Mouse (Mus musculus) lung, embryonic 16.5 days (tissue): ENCODE data around the gene Barx1. TPM values are rescaled to one million over a fixed set of nuclear protein-coding genes. Genes with fewer than 3 reads are reported as not detected.

ENCODE experiments used
- ATAC-seq: fragments of 200-750 bp; cut with Nextera tagmentation; 2 replicates; pipeline ENCODE4 v1.8.0; 2017; ENCODE audit warnings: low read depth, mild to moderate bottlenecking, moderate library complexity
- H3K27ac ChIP-seq: fragments of 300-500 bp; sonication (generic); 2 replicates; pipeline ENCODE4 v1.5.1; 2014; ENCODE audit warnings: mild to moderate bottlenecking, control low read depth, low read length
- H3K27me3 ChIP-seq: fragments of 300-500 bp; sonication (generic); 2 replicates; pipeline ENCODE4 v1.6.1; 2014; ENCODE audit warnings: low read depth, low read length, mixed read lengths; ENCODE audit not compliant: control insufficient read depth, insufficient read depth
- H3K36me3 ChIP-seq: fragments of 300-500 bp; sonication (generic); 2 replicates; pipeline ENCODE4 v1.6.1; 2014; ENCODE audit warnings: low read length; ENCODE audit not compliant: control insufficient read depth, insufficient read depth
- H3K4me1 ChIP-seq: fragments of 300-500 bp; sonication (generic); replicated peaks from 2 replicates; pipeline ENCODE4 v1.6.1; 2014; ENCODE audit warnings: low read length, mixed read lengths; ENCODE audit not compliant: control insufficient read depth, insufficient read depth
- H3K4me2 ChIP-seq: fragments of 300-500 bp; sonication (generic); 2 replicates; pipeline ENCODE4 v1.6.1; 2014; ENCODE audit warnings: low read depth, low read length, control low read depth
- H3K4me3 ChIP-seq: fragments of 300-500 bp; sonication (generic); 2 replicates; pipeline ENCODE4 v1.5.1; 2014; ENCODE audit warnings: mild to moderate bottlenecking, low read length, control low read depth
- H3K9ac ChIP-seq: fragments of 300-500 bp; sonication (generic); 2 replicates; pipeline ENCODE4 v1.6.1; 2014; ENCODE audit warnings: low read length, control low read depth
- H3K9me3 ChIP-seq: fragments of 300-500 bp; sonication (generic); 2 replicates; pipeline ENCODE4 v1.6.1; 2016; ENCODE audit warnings: low read length; ENCODE audit not compliant: control insufficient read depth
- WGBS: fragments of 180-500 bp; shearing (Covaris S2); extraction: QIAGEN DNeasy Blood & Tissue Kit; methylation state at CpG from one replicate; pipeline ENCODE4 v1.1.7; 2014; 5-methylcytosine and 5-hydroxymethylcytosine counted together
- polyA plus RNA-seq: library from polyadenylated mRNA; unstranded; fragments of >200 nt; fragmentation: Nextera tagmentation; extraction: Ambion mirVana; gene quantifications from 2 replicates; pipeline ENCODE4 v1.2.1, GENCODE M21; 2015

Barx1 gene
- polyA plus RNA-seq, 1 experiment from 2014 or later = 0.43 TPM

DNA sequence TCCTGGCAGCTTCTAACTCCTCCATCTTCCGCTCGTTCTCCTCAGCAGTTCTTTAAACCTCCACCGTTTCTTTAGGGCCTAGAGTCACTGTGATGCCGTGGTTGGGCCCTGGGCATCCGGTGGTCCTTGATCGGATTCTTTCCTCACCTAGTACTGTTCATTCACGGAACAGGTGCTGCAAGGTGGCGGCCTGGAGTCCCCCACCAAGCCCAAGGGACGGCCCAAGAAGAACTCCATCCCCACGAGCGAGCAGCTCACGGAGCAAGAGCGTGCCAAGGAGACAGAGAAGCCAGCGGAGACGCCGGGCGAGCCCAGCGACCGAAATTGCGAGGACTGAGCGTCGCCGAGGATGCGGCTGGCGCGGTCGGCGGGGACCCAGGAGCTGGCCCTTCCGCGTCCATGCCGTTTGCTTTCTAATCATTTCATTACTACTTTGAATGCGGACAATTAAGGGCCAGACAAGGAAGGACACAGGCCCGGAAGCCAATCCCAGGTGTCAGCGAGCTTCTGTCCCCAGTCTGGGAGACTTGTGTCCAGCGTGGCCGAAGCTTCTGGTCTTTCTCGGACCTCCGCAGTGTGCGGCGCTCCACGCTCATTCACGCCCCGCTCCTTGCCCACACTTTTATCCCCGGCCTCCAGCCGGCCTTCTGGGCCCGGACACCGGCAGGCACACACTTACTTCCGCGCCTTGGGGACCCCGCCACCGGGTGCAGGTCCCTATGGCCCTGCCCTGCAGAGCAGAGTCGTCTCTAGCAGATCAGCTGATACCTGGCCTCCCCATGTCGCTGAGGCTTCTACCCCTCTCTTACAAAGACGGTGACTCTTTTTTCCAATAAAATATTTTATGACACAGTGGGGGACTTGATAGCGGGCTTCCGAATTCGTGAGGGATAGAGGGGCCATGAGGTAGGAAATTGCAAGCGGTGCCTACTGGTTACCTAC lies 3.1 kb downstream of the Barx1 start:
- no peaks in the 10 kb centered on the region for H3K9me3 ChIP-seq
- H3K27me3 ChIP-seq = peaks cover 93% of the 10 kb centered on the region
- ATAC-seq = no peak
- no peak overlapping the region for H3K9ac ChIP-seq
- WGBS = 2% methylated on average over 58 of the region's 58 CpGs
- H3K4me3 ChIP-seq = peak overlapping the region; percentile 13; the same call in 1 of the 2 replicates
- no peak overlapping the region for H3K27ac ChIP-seq
- no peak overlapping the region for H3K4me2 ChIP-seq
- H3K36me3 ChIP-seq = no peaks in the 10 kb centered on the region
- peaks cover 12% of the 10 kb centered on the region for H3K4me1 ChIP-seq

DNA sequence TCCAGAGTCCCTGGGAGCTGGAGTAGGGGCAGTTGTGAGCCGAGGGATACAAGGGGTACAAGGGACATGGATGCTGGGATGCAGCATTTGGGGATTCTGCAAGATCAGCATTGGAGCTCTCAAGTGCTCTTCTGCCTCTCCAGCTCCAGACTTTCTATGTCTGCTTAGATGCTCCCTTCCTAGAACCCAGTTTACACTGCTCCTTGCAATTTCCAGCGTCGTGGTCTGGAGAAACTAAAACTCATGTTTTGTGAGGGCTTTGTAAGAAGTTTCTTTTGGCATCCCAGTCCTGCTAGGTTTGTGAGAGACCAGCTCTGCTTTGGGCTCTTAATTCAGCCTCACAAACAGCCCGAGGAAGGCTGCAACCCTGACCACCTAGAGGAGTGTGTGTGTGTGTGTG lies 4.7 kb downstream of the Barx1 start:
- no peak overlapping the region for H3K9ac ChIP-seq
- peaks cover 90% of the 10 kb centered on the region for H3K27me3 ChIP-seq
- H3K4me3 ChIP-seq = no peak overlapping the region
- no peak overlapping the region for H3K27ac ChIP-seq
- H3K4me2 ChIP-seq = no peak overlapping the region
- ATAC-seq = no peak
- no peaks in the 10 kb centered on the region for H3K9me3 ChIP-seq
- H3K36me3 ChIP-seq = no peaks in the 10 kb centered on the region
- WGBS = 5% methylated on average over 4 of the region's 4 CpGs
- peaks cover 12% of the 10 kb centered on the region for H3K4me1 ChIP-seq

DNA sequence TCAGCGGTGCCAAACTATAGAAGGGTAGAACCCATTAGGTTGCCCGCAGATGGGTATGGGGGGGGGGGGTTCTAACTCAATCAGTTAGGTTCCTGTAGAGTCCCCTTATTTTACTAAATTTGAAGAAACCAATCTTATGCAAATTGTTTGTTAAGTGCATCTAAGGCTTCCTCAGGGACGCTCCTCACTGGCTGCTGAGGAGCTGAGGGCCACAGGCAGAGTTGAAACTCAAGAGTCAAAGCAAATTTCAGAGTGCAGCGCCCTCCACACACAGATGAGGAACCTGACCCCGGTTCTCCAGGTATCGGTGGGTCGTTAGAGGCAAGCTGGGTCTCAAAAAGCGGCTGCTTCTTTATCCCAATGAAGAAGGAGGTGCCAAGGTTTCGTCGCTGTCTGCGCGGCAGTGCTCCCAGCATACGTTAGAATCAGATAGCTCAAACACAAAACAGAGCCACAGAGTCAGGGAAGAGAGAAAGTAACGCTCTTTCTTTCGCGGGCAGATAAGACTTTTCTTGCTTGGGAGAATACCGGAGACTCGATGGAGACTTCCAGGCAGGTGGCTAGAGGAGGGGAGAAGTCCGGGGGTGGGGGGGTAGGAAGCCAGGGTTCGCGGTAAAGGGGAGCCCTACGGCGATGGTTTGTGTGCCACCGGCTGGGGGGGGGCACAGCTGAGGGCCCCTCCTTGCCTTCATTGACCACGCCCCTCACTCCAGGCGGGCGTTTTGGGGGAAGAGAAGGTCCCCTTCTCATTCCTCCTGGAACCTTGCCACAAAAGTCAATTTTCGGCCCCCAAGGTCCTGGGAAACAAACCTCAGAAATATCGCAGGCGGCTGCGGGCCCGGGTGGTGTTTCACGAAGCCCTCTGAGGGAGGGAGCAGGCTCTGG lies 5.5 kb downstream of the Barx1 start:
- no peak overlapping the region for H3K9ac ChIP-seq
- no peaks in the 10 kb centered on the region for H3K36me3 ChIP-seq
- peaks cover 7% of the 10 kb centered on the region for H3K4me1 ChIP-seq
- H3K4me3 ChIP-seq = peak overlapping the region; percentile 27
- peak overlapping the region; percentile 30 for H3K4me2 ChIP-seq
- 3% methylated on average over 33 of the region's 33 CpGs for WGBS
- peaks cover 90% of the 10 kb centered on the region for H3K27me3 ChIP-seq
- ATAC-seq = no peak
- H3K27ac ChIP-seq = no peak overlapping the region
- no peaks in the 10 kb centered on the region for H3K9me3 ChIP-seq

DNA sequence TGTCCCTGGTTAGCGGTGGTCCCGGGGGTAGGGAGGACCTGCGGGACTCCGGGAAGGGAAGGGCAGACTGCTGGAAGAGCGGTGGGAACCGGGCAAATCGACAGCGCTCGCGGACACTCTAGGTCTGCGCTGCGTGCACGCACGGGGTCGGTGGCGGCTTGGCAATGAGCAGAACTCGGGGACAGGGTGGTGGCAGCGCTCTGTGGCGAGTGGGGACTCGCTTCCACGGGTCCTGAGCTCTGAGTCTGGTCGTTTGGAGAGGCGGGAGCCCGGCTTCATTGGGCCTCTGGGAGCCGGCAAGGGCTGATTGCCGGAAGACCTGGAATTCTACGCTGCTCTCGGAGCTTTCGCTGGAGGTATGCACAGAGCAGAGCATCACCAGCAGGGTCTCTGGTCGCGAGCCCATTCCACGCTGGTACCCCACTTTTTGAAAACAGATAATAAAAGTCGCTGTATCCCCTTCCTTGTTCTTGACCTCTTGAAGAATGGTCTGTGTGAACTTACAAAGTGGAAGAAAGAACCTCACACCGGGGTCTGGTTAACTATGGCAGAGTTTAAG lies 6.3 kb downstream of the Barx1 start:
- H3K4me2 ChIP-seq = peak overlapping the region; percentile 30
- no peak for ATAC-seq

DNA sequence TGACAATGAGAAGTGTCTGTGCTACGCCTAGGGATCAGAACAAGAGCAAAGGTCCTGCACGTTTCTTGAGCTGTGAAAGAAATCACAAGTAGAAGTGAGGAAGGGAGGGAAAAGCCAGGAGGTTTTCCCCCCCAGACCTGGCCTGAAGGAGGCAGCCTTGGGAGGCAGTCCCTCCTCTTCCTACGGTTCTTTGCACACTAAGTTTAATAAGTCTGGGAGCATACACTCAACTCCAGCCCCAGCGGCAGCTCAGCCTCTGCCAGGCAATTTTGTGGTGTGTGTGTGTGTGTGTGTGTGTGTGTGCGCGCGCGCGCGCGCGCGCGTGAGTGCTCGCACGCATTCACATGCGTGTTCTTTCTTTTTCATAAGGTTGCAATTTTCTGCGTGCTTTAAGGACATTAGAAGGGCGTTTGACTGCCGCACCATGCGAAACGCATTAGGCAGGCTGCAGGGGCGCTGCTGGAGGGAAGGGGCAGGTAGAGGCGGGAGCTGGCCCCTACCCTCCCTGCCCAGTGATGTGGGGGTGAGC lies 9.6 kb downstream of the Barx1 start:
- H3K4me2 ChIP-seq = peak overlapping the region; percentile 17
- no peak overlapping the region for H3K27ac ChIP-seq
- H3K27me3 ChIP-seq = peaks cover 63% of the 10 kb centered on the region
- H3K9ac ChIP-seq = no peak overlapping the region
- 1% methylated on average over 24 of the region's 24 CpGs for WGBS
- H3K4me1 ChIP-seq = peaks cover 7% of the 10 kb centered on the region
- 0 out of 2 replicates have a peak overlapping the region, but pooled peaks have one; percentile 11 for H3K4me3 ChIP-seq
- H3K36me3 ChIP-seq = no peaks in the 10 kb centered on the region
- 0 out of 2 replicates have a peak, but pooled peaks cover 2% of the 10 kb centered on the region for H3K9me3 ChIP-seq
- no peak for ATAC-seq

More for the DNA sequence above, 6.3 kb downstream of the Barx1 start:
- Histone ChIP-seq H3K27ac (no peak overlapping the region), H3K36me3 (no peaks in the 10 kb centered on the region), H3K9ac (no peak overlapping the region), H3K4me3 (peak overlapping the region; percentile 27), H3K27me3 (peaks cover 89% of the 10 kb centered on the region), H3K4me1 (peaks cover 7% of the 10 kb centered on the region), H3K9me3 (no peaks in the 10 kb centered on the region)
- WGBS = under 1% methylated on average over 34 of the region's 34 CpGs

DNA sequence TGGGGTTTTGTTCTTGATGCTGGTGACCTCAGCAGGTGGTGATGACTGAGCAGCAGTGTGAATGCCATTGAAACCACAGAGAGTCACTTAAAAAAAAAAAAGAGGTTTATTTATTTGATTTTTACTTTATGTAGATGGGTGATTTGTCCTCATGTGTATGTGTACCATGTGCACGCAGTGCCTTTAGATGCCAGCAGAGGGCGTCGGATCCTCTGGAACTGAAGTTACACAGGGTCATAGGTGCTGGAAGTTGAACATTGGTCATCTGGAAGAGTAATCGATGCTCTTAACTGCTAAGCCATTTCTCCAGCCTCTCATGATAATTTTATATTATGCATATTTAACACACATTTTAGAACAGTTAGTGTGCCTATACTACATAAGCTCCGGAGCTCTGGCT lies 11.8 kb downstream of the Barx1 start:
- Histone ChIP-seq H3K9me3 (0 out of 2 replicates have a peak, but pooled peaks cover 2% of the 10 kb centered on the region), H3K36me3 (no peaks in the 10 kb centered on the region), H3K9ac (no peak overlapping the region), H3K4me2 (no peak overlapping the region), H3K27me3 (peaks cover 46% of the 10 kb centered on the region), H3K4me3 (no peak overlapping the region), H3K27ac (no peak overlapping the region), H3K4me1 (no peaks in the 10 kb centered on the region; the same call in 1 of the 2 replicates)
- ATAC-seq = no peak
- 73% methylated on average over 5 of the region's 5 CpGs for WGBS

DNA sequence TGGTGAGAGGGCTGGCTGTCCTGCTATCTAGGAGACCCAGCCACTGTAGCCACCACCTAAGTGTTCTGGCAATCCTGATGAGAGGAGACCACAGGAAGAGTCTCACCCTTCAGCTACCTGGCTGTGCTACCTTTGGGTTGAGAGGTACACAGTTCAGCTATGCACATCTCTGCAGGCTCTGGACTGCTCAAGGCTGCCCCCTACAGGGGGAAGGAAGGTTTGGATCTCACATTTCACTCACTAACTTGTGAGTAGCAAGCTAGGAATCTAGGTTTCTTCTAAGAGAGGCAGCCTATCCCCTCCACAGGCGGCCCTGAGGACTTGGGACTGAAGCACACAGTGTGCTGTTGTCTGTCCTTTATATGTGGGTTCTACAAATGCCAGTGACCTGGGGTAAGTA lies 16.6 kb downstream of the Barx1 start:
- 40% methylated on average over 1 of the region's 1 CpGs for WGBS
- no peak overlapping the region for H3K4me2 ChIP-seq
- no peaks in the 10 kb centered on the region for H3K4me1 ChIP-seq
- H3K9ac ChIP-seq = no peak overlapping the region
- peaks cover 11% of the 10 kb centered on the region; the same call in 1 of the 2 replicates for H3K27me3 ChIP-seq
- no peak overlapping the region for H3K4me3 ChIP-seq
- H3K27ac ChIP-seq = no peak overlapping the region
- no peaks in the 10 kb centered on the region for H3K36me3 ChIP-seq
- no peak for ATAC-seq
- 0 out of 2 replicates have a peak, but pooled peaks cover 2% of the 10 kb centered on the region for H3K9me3 ChIP-seq

DNA sequence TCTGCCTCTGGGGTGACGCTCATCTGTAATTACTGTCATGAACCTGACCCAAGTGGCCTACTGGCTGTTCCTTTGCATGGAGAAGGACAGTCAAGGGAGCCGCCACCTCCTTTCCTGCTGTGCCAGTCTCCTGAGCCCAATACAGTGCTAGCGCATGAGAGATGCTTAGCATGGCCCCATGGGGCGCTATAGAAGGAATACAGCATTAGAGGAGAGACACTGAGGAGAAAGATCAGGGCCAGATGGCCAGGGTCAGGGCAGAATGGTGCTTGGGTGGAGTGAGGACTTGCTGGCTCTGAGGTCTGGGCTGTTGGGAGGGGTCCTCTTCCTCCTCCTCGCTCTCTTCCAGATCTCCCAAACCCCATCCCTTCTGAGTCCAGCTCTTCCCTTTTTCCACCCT lies 23.9 kb downstream of the Barx1 start:
- WGBS = 52% methylated on average over 5 of the region's 5 CpGs
- Histone ChIP-seq H3K27ac (no peak overlapping the region), H3K27me3 (peaks cover 3% of the 10 kb centered on the region; the same call in 1 of the 2 replicates), H3K4me3 (no peak overlapping the region), H3K9ac (no peak overlapping the region), H3K4me1 (no peaks in the 10 kb centered on the region), H3K9me3 (no peaks in the 10 kb centered on the region), H3K4me2 (no peak overlapping the region), H3K36me3 (no peaks in the 10 kb centered on the region)
- no peak for ATAC-seq
